Mouse (Mus musculus) forebrain, embryonic 14.5 days (tissue): ENCODE measurements around the gene Slc35b3. TPM values are rescaled to one million over a fixed set of nuclear protein-coding genes. Genes with fewer than 3 reads are reported as not detected.
A peak's percentile ranks its signal among the peaks of the same experiment; 100 is the strongest.

Source experiments
- ATAC-seq: fragments of 200-750 bp; cut with Nextera tagmentation; 2 replicates; pipeline ENCODE4 v1.8.0; 2017; ENCODE audit warnings: mild to moderate bottlenecking, moderate library complexity
- DNase-seq: peaks from one replicate; pipeline ENCODE4 v3.0.0-alpha.2; 2015; ENCODE audit warnings: low spot score
- H3K27ac ChIP-seq: fragments of 300-500 bp; sonication (generic); 2 replicates; pipeline ENCODE4 v1.5.1; 2014; ENCODE audit warnings: low read depth, mild to moderate bottlenecking, control low read depth, low read length, moderate library complexity
- H3K27me3 ChIP-seq: fragments of 300-500 bp; sonication (generic); replicated peaks from 2 replicates; pipeline ENCODE4 v1.6.1; 2014; ENCODE audit warnings: low read length, control low read depth, mixed read lengths; ENCODE audit not compliant: control insufficient read depth, insufficient read depth
- H3K36me3 ChIP-seq: fragments of 300-500 bp; sonication (generic); 2 replicates; pipeline ENCODE4 v1.6.1; 2014; ENCODE audit warnings: low read length, control low read depth; ENCODE audit not compliant: control insufficient read depth, insufficient read depth
- H3K4me1 ChIP-seq: fragments of 300-500 bp; sonication (generic); 2 replicates; pipeline ENCODE4 v1.6.1; 2014; ENCODE audit warnings: antibody characterized with exemption, low read length, control low read depth; ENCODE audit not compliant: control insufficient read depth, insufficient read depth
- H3K4me2 ChIP-seq: fragments of 300-500 bp; sonication (generic); 2 replicates; pipeline ENCODE4 v1.6.1; 2014; ENCODE audit warnings: mild to moderate bottlenecking, control low read depth, low read length
- H3K4me3 ChIP-seq: fragments of 300-500 bp; sonication (generic); 2 replicates; pipeline ENCODE4 v1.5.1; 2014; ENCODE audit warnings: low read depth, low read length, control low read depth
- H3K9ac ChIP-seq: fragments of 300-500 bp; sonication (generic); 2 replicates; pipeline ENCODE4 v1.6.1; 2014; ENCODE audit warnings: mild to moderate bottlenecking, low read length, control low read depth, moderate library complexity
- H3K9me3 ChIP-seq: fragments of 300-500 bp; sonication (generic); replicated peaks from 2 replicates; pipeline ENCODE4 v1.6.1; 2016; ENCODE audit warnings: low read length, control low read depth, mixed read lengths; ENCODE audit not compliant: control insufficient read depth
- WGBS: fragments of 180-500 bp; shearing (Covaris S2); extraction: QIAGEN DNeasy Blood & Tissue Kit; methylation state at CpG from one replicate; pipeline ENCODE4 v1.1.7; 2014; 5-methylcytosine and 5-hydroxymethylcytosine counted together
- polyA plus RNA-seq: library from polyadenylated mRNA; unstranded; fragments of >200 nt; fragmentation: Nextera tagmentation; extraction: Ambion mirVana; gene quantifications from 2 replicates; pipeline ENCODE4 v1.2.1, GENCODE M21; 2014

The Slc35b3 gene
- polyA plus RNA-seq, 1 experiment from 2014 or later = 29.1 TPM

DNA sequence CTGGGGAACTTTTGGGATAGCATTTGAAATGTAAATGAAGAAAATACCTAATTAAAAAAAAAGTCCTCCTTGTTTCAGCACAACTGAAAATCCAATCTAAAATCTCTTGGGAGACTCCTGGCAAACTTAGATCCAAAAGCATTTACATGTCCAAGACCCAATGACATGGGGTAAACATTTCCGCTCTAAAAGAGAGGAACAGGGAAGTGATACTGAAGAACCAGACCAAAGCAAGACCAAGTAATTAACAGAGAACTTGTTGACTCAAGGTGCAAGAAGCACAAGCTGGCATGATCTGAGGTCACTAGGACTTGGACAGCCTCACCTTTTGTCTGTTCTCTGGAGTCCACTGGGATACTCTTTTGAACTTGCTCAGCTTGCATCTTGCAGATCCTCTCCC is 39.4 kb downstream of the Slc35b3 start:
- H3K9ac ChIP-seq = no peak overlapping the region
- DNase-seq = no peak
- no peaks in the 10 kb centered on the region for H3K9me3 ChIP-seq
- H3K27ac ChIP-seq = no peak overlapping the region
- no peak for ATAC-seq
- H3K4me1 ChIP-seq = 0 out of 2 replicates have a peak, but pooled peaks cover 2% of the 10 kb centered on the region
- H3K4me2 ChIP-seq = no peak overlapping the region
- H3K36me3 ChIP-seq = no peaks in the 10 kb centered on the region
- H3K4me3 ChIP-seq = no peak overlapping the region
- no peaks in the 10 kb centered on the region for H3K27me3 ChIP-seq
- 96% methylated on average over 1 of the region's 1 CpGs for WGBS

DNA sequence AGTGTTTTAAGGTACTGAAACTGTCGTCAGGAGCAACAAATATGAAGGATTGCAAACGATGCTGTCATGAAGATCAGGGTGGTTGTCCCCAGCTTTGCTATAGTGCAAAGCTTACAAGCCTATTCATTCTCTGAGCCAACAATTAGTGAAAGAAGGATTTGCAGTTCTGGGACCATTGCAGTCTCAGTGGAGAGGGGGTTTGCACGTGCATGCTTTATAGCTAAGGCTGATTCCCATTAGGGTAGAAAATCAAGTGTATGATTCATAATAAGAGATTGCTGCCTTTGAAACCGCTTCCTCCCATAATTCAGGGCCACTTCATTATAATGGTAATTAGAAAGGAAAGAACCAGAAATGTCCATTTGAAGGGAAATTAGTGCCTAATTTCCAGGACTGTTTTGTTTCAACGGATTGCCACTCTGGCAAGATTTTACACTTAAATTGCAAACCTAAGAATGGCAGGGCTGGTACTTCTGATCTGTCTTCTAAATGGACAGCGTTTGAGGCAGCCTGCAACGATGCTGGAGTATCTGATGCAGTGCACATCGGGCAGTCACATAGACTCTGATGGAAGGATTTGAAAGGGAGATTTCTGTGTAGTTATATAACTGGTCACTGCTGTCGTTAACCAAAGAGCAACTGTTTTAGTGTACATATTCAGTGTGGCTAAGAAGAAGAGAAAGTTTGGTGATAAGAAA is 42.3 kb downstream of the Slc35b3 start:
- peak overlapping the region; percentile 39 for H3K27ac ChIP-seq
- DNase-seq = peak; percentile 76
- 13% methylated on average over 9 of the region's 9 CpGs for WGBS

DNA sequence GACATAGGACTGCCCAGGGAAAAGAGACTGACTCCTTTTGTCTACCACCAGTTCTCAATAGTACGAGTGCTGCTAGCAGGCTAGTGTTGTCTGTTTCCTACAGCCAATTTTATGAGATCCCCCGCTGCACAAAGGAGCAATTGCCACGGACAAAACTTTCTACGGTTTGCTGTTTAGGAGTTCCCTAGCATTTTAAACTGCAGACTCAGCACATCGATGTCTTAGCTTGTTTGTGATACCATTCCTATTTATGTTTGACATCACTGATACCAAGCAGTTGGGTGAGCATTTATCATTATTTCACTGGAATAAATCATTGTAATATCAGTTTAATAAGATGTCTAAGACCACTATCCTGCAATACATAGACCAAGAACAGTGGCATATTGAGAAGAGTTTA is 43.1 kb downstream of the Slc35b3 start:
- DNase-seq = no peak
- H3K9me3 ChIP-seq = no peaks in the 10 kb centered on the region
- H3K27me3 ChIP-seq = no peaks in the 10 kb centered on the region
- H3K4me3 ChIP-seq = no peak overlapping the region
- no peak for ATAC-seq
- H3K4me2 ChIP-seq = no peak overlapping the region
- H3K36me3 ChIP-seq = no peaks in the 10 kb centered on the region
- 0 out of 2 replicates have a peak overlapping the region, but pooled peaks have one; percentile 39 for H3K27ac ChIP-seq
- 0 out of 2 replicates have a peak, but pooled peaks cover 2% of the 10 kb centered on the region for H3K4me1 ChIP-seq
- 68% methylated on average over 5 of the region's 5 CpGs for WGBS
- no peak overlapping the region for H3K9ac ChIP-seq

More for the DNA sequence above, 42.3 kb downstream of the Slc35b3 start:
- H3K27me3 ChIP-seq = no peaks in the 10 kb centered on the region
- no peak overlapping the region for H3K4me3 ChIP-seq
- H3K9me3 ChIP-seq = no peaks in the 10 kb centered on the region
- 0 out of 2 replicates have a peak overlapping the region, but pooled peaks have one; percentile 5 for H3K4me2 ChIP-seq
- H3K4me1 ChIP-seq = 0 out of 2 replicates have a peak, but pooled peaks cover 2% of the 10 kb centered on the region
- no peak overlapping the region for H3K9ac ChIP-seq
- H3K36me3 ChIP-seq = no peaks in the 10 kb centered on the region
- peak; percentile 91 for ATAC-seq

DNA sequence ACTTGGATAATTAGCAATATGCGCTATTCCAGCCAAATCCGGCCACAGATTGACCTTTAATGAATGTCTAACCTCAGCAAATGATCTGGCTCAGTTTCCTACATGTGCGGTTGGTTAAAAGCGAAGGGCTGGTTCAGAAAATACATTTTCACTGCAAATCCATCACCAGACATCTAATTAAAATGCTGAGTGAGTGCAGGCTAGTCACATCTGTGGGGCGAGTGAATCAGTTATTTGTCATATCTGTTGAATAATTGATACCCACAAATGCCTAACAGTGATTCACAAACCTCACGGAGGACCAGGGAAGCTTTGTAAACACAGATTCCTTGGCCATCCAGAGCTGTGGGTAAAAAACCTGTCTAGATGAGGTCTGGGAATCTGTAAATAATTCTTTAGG is 45.9 kb downstream of the Slc35b3 start:
- WGBS = 84% methylated on average over 6 of the region's 6 CpGs
- H3K27ac ChIP-seq = no peak overlapping the region

DNA sequence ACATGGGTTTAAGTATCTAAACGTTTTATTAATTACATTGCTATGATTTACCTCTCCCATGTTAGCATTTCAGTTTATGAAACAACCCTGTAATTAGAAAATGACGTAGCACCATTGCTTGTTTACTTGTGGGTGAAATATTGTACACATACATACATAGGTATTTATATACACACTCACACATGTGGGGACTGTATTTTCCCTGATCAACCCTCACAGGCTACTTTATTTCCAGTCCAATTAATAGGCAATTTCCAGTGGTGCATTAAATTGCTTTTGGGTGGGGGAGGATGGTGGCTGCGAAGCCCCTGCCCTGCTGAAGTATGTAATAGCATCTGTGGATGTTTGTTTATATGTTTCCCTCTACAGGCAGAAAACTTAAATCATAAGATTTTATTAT is 68.3 kb downstream of the Slc35b3 start:
- Histone ChIP-seq H3K36me3 (no peaks in the 10 kb centered on the region), H3K4me1 (no peaks in the 10 kb centered on the region), H3K4me2 (no peak overlapping the region), H3K4me3 (no peak overlapping the region), H3K27me3 (no peaks in the 10 kb centered on the region), H3K9ac (no peak overlapping the region), H3K9me3 (no peaks in the 10 kb centered on the region), H3K27ac (no peak overlapping the region)
- 74% methylated on average over 3 of the region's 3 CpGs for WGBS
- ATAC-seq (no peak), DNase-seq (no peak)

More for the DNA sequence above, 45.9 kb downstream of the Slc35b3 start:
- ATAC-seq (no peak), DNase-seq (no peak)
- no peak overlapping the region for H3K4me3 ChIP-seq
- no peak overlapping the region for H3K4me2 ChIP-seq
- H3K36me3 ChIP-seq = no peaks in the 10 kb centered on the region
- H3K9ac ChIP-seq = no peak overlapping the region
- H3K4me1 ChIP-seq = 0 out of 2 replicates have a peak, but pooled peaks cover 2% of the 10 kb centered on the region
- H3K27me3 ChIP-seq = no peaks in the 10 kb centered on the region
- no peaks in the 10 kb centered on the region for H3K9me3 ChIP-seq
